Mouse (Mus musculus): ENCODE measurements around the gene Akap13. TPM values are rescaled to one million over a fixed set of nuclear protein-coding genes. Genes with fewer than 3 reads are reported as not detected.

The Akap13 gene
- polyA plus RNA-seq, 1 experiment from 2014 or later = 29.5 TPM

DNA sequence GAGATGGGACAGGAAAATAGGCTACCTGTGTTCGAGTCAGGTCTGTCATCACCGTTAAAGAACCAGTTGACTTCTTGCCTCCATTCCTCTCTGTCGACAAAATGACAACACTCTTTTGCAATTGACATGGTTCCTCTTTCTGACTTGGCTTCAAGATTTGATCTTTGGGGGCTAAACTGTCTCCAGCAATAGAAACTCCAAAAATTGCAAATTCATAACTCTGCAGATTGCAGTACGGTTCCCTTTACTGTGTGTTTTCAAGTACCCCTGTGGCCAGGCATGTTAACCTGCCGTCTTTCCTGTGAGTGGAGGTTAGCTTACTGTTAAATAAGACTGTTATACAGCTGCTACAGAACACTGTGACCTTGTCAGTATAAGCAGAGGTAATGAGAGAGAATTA, 244.5 kb downstream of the Akap13 start:
- Histone ChIP-seq H3K4me3 (ENCODE audit: low read depth, low read length) (no peak overlapping the region), H3K4me2 (ENCODE audit: low read depth) (no peak overlapping the region), H3K4me1 (ENCODE audit: control insufficient read depth, insufficient read depth, low read length) (no peaks in the 10 kb centered on the region), H3K27ac (ENCODE audit: low read depth, low read length) (no peak overlapping the region), H3K9ac (ENCODE audit: low read length) (no peak overlapping the region), H3K36me3 (ENCODE audit: control insufficient read depth, insufficient read depth, low read length) (no peaks in the 10 kb centered on the region; the same call in 1 of the 2 replicates), H3K9me3 (ENCODE audit: control insufficient read depth, low read length) (no peaks in the 10 kb centered on the region), H3K27me3 (ENCODE audit: control insufficient read depth, insufficient read depth, low read length) (no peaks in the 10 kb centered on the region)
- DNase-seq (ENCODE audit: low spot score) = no peak
- 92% methylated on average over 5 of the region's 5 CpGs for WGBS
- no peak for ATAC-seq (ENCODE audit: insufficient read depth, low FRiP score, low TSS enrichment)

DNA sequence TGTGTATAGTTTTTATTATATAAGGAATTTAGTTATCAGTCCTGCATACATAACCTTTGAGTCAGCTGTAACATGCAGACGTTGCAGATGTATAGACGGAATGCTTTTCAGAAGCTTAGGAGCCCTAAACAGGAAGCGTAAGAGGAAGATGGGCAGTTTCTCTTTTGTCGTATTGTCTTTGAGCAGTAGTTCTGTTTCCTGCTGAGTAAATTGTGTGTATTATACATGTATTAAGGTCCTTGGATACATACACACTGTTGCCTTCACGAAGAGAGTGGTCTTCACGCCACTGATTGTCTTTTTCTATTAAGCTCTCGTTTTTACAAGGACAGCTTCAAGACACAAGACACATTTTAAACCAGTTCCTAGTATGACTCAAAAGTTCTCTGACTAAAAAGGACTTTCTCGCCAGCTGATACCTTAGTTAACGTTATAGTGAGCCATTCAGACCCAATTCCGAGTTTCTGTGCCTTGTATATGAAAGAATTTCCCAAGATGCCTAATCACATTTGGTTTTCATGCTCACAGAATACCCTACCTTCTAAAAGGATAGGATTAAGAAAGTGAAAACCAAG, 245.5 kb downstream of the Akap13 start:
- DNase-seq (ENCODE audit: low spot score) = no peak
- Histone ChIP-seq H3K4me1 (ENCODE audit: control insufficient read depth, insufficient read depth, low read length) (no peaks in the 10 kb centered on the region), H3K9me3 (ENCODE audit: control insufficient read depth, low read length) (no peaks in the 10 kb centered on the region), H3K4me3 (ENCODE audit: low read depth, low read length) (no peak overlapping the region), H3K4me2 (ENCODE audit: low read depth) (no peak overlapping the region), H3K9ac (ENCODE audit: low read length) (no peak overlapping the region), H3K36me3 (ENCODE audit: control insufficient read depth, insufficient read depth, low read length) (no peaks in the 10 kb centered on the region; the same call in 1 of the 2 replicates), H3K27me3 (ENCODE audit: control insufficient read depth, insufficient read depth, low read length) (no peaks in the 10 kb centered on the region), H3K27ac (ENCODE audit: low read depth, low read length) (no peak overlapping the region)
- no peak for ATAC-seq (ENCODE audit: insufficient read depth, low FRiP score, low TSS enrichment)
- WGBS = 93% methylated on average over 10 of the region's 10 CpGs

DNA sequence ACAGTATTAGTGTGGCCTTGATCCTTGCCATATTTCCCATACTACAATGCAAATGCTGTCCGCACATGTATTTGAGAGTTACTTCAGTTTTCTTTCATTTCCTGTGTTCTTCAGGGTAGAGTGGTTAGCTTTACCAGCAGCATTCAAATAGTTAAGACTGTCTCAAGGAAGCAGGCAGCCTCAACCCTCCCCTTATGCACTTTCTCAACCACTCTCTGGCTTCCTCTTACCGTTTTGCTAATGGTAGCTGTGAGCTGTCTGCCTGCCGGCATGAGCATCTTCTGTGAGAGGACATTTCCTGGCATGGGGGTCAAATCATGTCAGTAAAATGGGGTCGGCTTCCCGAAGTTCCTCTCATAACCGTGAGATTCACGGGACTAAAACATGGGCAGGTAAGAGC, 246.4 kb downstream of the Akap13 start:
- no peaks in the 10 kb centered on the region for H3K4me1 ChIP-seq (ENCODE audit: control insufficient read depth, insufficient read depth, low read length)
- no peak overlapping the region for H3K4me3 ChIP-seq (ENCODE audit: low read depth, low read length)
- no peaks in the 10 kb centered on the region; the same call in 1 of the 2 replicates for H3K36me3 ChIP-seq (ENCODE audit: control insufficient read depth, insufficient read depth, low read length)
- H3K27ac ChIP-seq (ENCODE audit: low read depth, low read length) = no peak overlapping the region
- 88% methylated on average over 7 of the region's 7 CpGs for WGBS
- ATAC-seq (ENCODE audit: insufficient read depth, low FRiP score, low TSS enrichment) = no peak
- no peaks in the 10 kb centered on the region for H3K9me3 ChIP-seq (ENCODE audit: control insufficient read depth, low read length)
- no peak overlapping the region for H3K9ac ChIP-seq (ENCODE audit: low read length)
- no peak overlapping the region for H3K4me2 ChIP-seq (ENCODE audit: low read depth)
- DNase-seq (ENCODE audit: low spot score) = no peak
- no peaks in the 10 kb centered on the region for H3K27me3 ChIP-seq (ENCODE audit: control insufficient read depth, insufficient read depth, low read length)

DNA sequence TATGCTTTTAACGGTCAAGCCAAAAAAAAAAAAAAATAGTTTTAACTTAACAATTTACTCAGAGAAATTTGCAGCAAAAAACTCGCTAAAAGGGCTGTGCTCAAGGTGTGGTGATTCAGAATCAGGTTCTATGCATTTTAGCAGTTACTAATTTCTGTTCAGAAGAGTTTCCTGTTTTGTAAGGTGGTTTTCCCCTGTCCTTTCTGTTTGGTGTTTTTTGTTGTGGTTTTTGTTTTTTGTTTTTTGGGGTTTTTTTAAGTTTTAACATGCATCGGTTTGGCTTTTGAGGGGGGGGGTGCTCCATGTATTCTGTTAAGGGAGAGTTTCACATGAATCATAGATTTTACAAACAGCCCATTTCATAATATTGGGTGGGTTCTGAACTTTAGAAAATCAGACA, 247.0 kb downstream of the Akap13 start:
- H3K4me1 ChIP-seq (ENCODE audit: control insufficient read depth, insufficient read depth, low read length) = no peaks in the 10 kb centered on the region
- DNase-seq (ENCODE audit: low spot score) (no peak), ATAC-seq (ENCODE audit: insufficient read depth, low FRiP score, low TSS enrichment) (no peak)
- H3K27me3 ChIP-seq (ENCODE audit: control insufficient read depth, insufficient read depth, low read length) = no peaks in the 10 kb centered on the region
- no peaks in the 10 kb centered on the region for H3K9me3 ChIP-seq (ENCODE audit: control insufficient read depth, low read length)
- H3K4me3 ChIP-seq (ENCODE audit: low read depth, low read length) = no peak overlapping the region
- no peak overlapping the region for H3K27ac ChIP-seq (ENCODE audit: low read depth, low read length)
- no peak overlapping the region for H3K9ac ChIP-seq (ENCODE audit: low read length)
- H3K36me3 ChIP-seq (ENCODE audit: control insufficient read depth, insufficient read depth, low read length) = no peaks in the 10 kb centered on the region; the same call in 1 of the 2 replicates
- 95% methylated on average over 3 of the region's 3 CpGs for WGBS
- H3K4me2 ChIP-seq (ENCODE audit: low read depth) = no peak overlapping the region

DNA sequence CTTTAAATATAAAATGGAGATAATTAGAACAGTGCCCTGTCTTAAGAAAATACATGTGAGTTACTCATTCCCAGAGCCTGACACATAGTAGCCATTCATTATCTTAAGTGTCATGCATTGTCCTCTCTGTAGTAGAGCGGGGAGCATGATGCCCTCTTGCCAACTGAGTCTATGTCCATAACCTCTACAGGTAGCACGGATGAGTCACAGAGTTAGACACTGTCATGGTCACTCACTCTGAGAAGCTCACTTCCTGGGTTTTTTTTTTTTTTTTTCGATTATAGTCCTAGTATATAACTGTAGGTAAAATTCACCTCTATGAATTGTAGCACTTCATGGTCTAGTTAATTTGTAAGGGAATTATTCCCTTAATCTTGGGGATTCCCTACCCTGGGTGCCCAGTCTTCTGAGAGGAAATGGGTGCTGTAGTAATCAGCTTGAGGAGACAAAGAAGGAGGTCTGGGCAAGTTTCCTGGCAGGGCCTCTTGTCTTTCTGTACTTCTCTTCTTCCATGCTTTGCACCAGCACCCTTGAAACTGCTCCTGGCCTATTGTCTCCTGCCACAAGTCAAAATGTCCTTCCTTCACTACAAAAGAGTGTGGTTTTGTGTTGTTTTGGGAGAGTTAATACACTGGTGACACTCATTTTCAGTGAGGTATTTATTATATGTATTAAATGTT, 247.8 kb downstream of the Akap13 start:
- ATAC-seq (ENCODE audit: insufficient read depth, low FRiP score, low TSS enrichment) (no peak), DNase-seq (ENCODE audit: low spot score) (no peak)
- Histone ChIP-seq H3K4me3 (ENCODE audit: low read depth, low read length) (no peak overlapping the region), H3K27ac (ENCODE audit: low read depth, low read length) (no peak overlapping the region), H3K4me2 (ENCODE audit: low read depth) (no peak overlapping the region), H3K9me3 (ENCODE audit: control insufficient read depth, low read length) (no peaks in the 10 kb centered on the region), H3K27me3 (ENCODE audit: control insufficient read depth, insufficient read depth, low read length) (no peaks in the 10 kb centered on the region), H3K4me1 (ENCODE audit: control insufficient read depth, insufficient read depth, low read length) (no peaks in the 10 kb centered on the region), H3K9ac (ENCODE audit: low read length) (no peak overlapping the region), H3K36me3 (ENCODE audit: control insufficient read depth, insufficient read depth, low read length) (no peaks in the 10 kb centered on the region)
- 87% methylated on average over 3 of the region's 3 CpGs for WGBS

DNA sequence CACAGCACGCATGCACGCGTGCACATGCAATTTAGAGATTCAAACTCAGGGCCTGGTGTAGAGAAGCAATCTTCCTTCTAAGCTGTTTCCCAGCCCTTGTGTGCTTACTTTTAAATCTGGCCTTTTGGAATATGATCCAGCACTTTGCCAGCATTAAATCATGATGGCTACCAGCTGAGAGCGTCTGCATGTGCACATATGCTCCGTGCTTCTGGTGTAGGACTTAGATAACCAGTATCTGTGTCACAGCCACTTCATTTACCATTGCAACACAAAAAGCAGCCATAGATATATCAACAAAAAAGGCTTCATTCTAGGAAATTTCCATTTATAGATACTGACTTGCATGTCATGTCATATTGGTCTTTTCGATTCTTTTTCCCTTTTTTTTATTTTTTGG, 249.5 kb downstream of the Akap13 start:
- Histone ChIP-seq H3K27me3 (ENCODE audit: control insufficient read depth, insufficient read depth, low read length) (no peaks in the 10 kb centered on the region), H3K4me3 (ENCODE audit: low read depth, low read length) (no peak overlapping the region), H3K4me2 (ENCODE audit: low read depth) (no peak overlapping the region), H3K36me3 (ENCODE audit: control insufficient read depth, insufficient read depth, low read length) (no peaks in the 10 kb centered on the region), H3K4me1 (ENCODE audit: control insufficient read depth, insufficient read depth, low read length) (no peaks in the 10 kb centered on the region), H3K9me3 (ENCODE audit: control insufficient read depth, low read length) (no peaks in the 10 kb centered on the region), H3K27ac (ENCODE audit: low read depth, low read length) (no peak overlapping the region), H3K9ac (ENCODE audit: low read length) (no peak overlapping the region)
- no peak for ATAC-seq (ENCODE audit: insufficient read depth, low FRiP score, low TSS enrichment)
- DNase-seq (ENCODE audit: low spot score) = no peak
- 87% methylated on average over 6 of the region's 6 CpGs for WGBS

DNA sequence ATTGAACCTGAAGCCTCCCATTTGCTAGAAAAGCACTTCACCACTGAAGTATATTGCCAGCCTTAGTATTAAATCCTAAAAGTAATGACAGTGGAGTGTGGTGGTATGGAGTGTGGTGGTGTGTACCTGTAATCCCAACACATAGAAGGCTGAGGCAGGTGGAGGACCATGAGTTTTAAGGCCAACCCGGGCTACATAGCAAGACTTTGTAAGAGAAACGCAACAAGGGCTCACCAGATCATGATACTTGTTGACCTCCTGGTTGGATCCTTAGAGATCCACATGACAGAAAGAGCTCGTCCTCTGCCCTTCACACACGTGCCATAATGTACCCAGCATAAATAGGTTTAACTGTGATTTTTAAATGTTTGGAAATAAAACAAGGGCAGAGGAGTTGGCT, 254.6 kb downstream of the Akap13 start:
- no peak overlapping the region for H3K4me3 ChIP-seq (ENCODE audit: low read depth, low read length)
- H3K27ac ChIP-seq (ENCODE audit: low read depth, low read length) = no peak overlapping the region
- H3K36me3 ChIP-seq (ENCODE audit: control insufficient read depth, insufficient read depth, low read length) = no peaks in the 10 kb centered on the region
- no peak for DNase-seq (ENCODE audit: low spot score)
- no peaks in the 10 kb centered on the region for H3K9me3 ChIP-seq (ENCODE audit: control insufficient read depth, low read length)
- no peak overlapping the region for H3K4me2 ChIP-seq (ENCODE audit: low read depth)
- ATAC-seq (ENCODE audit: insufficient read depth, low FRiP score, low TSS enrichment) = no peak
- H3K4me1 ChIP-seq (ENCODE audit: control insufficient read depth, insufficient read depth, low read length) = no peaks in the 10 kb centered on the region
- WGBS = 90% methylated on average over 4 of the region's 4 CpGs
- H3K9ac ChIP-seq (ENCODE audit: low read length) = no peak overlapping the region
- no peaks in the 10 kb centered on the region for H3K27me3 ChIP-seq (ENCODE audit: control insufficient read depth, insufficient read depth, low read length)

DNA sequence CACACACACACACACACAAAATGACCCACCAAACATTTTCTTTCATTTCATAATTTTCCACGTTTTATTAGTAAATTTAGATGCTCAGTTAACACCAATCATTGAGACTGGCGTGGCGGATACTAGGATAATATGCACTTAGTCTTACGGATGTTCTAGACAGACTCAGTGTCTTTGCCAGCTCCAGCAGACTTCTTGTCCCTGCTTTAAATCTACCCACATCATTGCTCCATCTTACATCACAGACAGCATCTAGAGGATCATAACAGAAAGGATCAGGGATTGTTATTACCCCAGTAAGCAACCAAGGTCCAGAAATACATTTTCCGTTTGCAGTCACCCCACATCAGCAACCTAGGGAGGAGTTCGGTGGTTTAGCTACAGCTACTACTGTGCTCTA, 255.6 kb downstream of the Akap13 start:
- no peak overlapping the region for H3K4me3 ChIP-seq (ENCODE audit: low read depth, low read length)
- H3K4me2 ChIP-seq (ENCODE audit: low read depth) = no peak overlapping the region
- no peak for ATAC-seq (ENCODE audit: insufficient read depth, low FRiP score, low TSS enrichment)
- 93% methylated on average over 6 of the region's 6 CpGs for WGBS
- no peak for DNase-seq (ENCODE audit: low spot score)
- no peaks in the 10 kb centered on the region for H3K9me3 ChIP-seq (ENCODE audit: control insufficient read depth, low read length)
- H3K9ac ChIP-seq (ENCODE audit: low read length) = no peak overlapping the region
- H3K27ac ChIP-seq (ENCODE audit: low read depth, low read length) = no peak overlapping the region
- H3K4me1 ChIP-seq (ENCODE audit: control insufficient read depth, insufficient read depth, low read length) = no peaks in the 10 kb centered on the region
- no peaks in the 10 kb centered on the region for H3K36me3 ChIP-seq (ENCODE audit: control insufficient read depth, insufficient read depth, low read length)
- no peaks in the 10 kb centered on the region for H3K27me3 ChIP-seq (ENCODE audit: control insufficient read depth, insufficient read depth, low read length)

DNA sequence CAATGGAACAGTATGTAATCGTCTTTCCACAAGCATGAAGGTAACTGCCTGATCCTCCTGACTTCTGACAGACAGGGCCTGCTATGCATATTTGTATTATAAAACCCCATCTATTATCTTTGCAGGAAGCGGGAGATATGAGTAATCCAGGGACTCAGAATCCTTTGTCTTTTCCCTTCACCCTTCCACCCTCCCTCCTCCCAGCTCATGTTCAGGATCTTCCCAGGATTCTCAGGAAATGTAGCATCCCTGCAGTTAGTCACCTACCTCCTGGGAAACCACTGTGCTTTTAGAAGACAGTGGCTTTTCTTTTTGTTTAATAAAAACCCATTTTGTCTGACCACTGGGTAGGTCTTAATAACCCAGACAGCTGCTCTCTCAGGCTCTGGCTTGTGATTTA, 256.1 kb downstream of the Akap13 start:
- H3K27me3 ChIP-seq (ENCODE audit: control insufficient read depth, insufficient read depth, low read length) = no peaks in the 10 kb centered on the region
- H3K36me3 ChIP-seq (ENCODE audit: control insufficient read depth, insufficient read depth, low read length) = no peaks in the 10 kb centered on the region
- no peaks in the 10 kb centered on the region for H3K4me1 ChIP-seq (ENCODE audit: control insufficient read depth, insufficient read depth, low read length)
- 0 out of 2 replicates have a peak overlapping the region, but pooled peaks have one; percentile 14 for H3K27ac ChIP-seq (ENCODE audit: low read depth, low read length)
- 81% methylated on average over 2 of the region's 2 CpGs for WGBS
- no peaks in the 10 kb centered on the region for H3K9me3 ChIP-seq (ENCODE audit: control insufficient read depth, low read length)
- no peak overlapping the region for H3K4me2 ChIP-seq (ENCODE audit: low read depth)
- ATAC-seq (ENCODE audit: insufficient read depth, low FRiP score, low TSS enrichment) (no peak), DNase-seq (ENCODE audit: low spot score) (no peak)
- no peak overlapping the region for H3K4me3 ChIP-seq (ENCODE audit: low read depth, low read length)
- H3K9ac ChIP-seq (ENCODE audit: low read length) = no peak overlapping the region
